Mouse (Mus musculus) layer of hippocampus, adult 2 months (tissue): ENCODE results near the gene Ifngr1. TPM values are rescaled to one million over a fixed set of nuclear protein-coding genes. Genes with fewer than 3 reads are reported as not detected.

Experiments
- DNase-seq, 2 experiments: peaks; one replicate each; pipeline ENCODE4 v3.0.0; 2022; ENCODE audit warnings: low spot score in 2 of 2
- H3K27ac ChIP-seq: fragments of 200-600 bp; 2 replicates; pipeline ENCODE4 v1.8.1; 2022
- H3K4me3 ChIP-seq: fragments of 200-600 bp; 2 replicates; pipeline ENCODE4 v1.8.1; 2022; ENCODE audit warnings: mild to moderate bottlenecking
- CTCF ChIP-seq: fragments of 200-600 bp; conservative IDR thresholded peaks from 2 replicates; pipeline ENCODE4 v1.8.1; 2022; ENCODE audit warnings: antibody characterized with exemption, mild to moderate bottlenecking, moderate library complexity
- total RNA-seq, 2 experiments: library from RNA; stranded (reverse); gene quantifications; 2 replicates each; pipeline ENCODE4 v1.2.3; 2021

Ifngr1 gene
- total RNA-seq, 2 experiments from 2014 or later: 17.9 to 21.6 TPM

- Histone ChIP-seq H3K27ac (no peak overlapping the region), H3K4me3 (no peak overlapping the region)
- no peak for TF ChIP-seq CTCF
- no peak for DNase-seq
Observed at GRCm38 (mm10) chr10:19577571-19577970, 14.2 kb upstream of the Ifngr1 start.

- TF ChIP-seq CTCF: no peak
- Histone ChIP-seq H3K27ac (no peak overlapping the region), H3K4me3 (no peak overlapping the region)
- DNase-seq: no peak
Observed at GRCm38 (mm10) chr10:19578001-19578400, 13.7 kb upstream of the Ifngr1 start.

- Histone ChIP-seq H3K4me3 (no peak overlapping the region; the same call in 1 of the 2 replicates), H3K27ac (no peak overlapping the region)
- no peak for TF ChIP-seq CTCF
- no peak for DNase-seq
Observed at GRCm38 (mm10) chr10:19578409-19578986, 13.3 kb upstream of the Ifngr1 start.

GRCm38 (mm10) chr10:19580660-19581059 lies 11.1 kb upstream of the Ifngr1 start:
- Histone ChIP-seq H3K4me3 (no peak overlapping the region), H3K27ac (no peak overlapping the region)
- TF ChIP-seq CTCF: no peak
- DNase-seq: no peak

GRCm38 (mm10) chr10:19581844-19582582 lies 9.7 kb upstream of the Ifngr1 start:
- no peak overlapping the region for H3K4me3 ChIP-seq
- H3K27ac ChIP-seq: no peak overlapping the region
- no peak for TF ChIP-seq CTCF
- no peak for DNase-seq

GRCm38 (mm10) chr10:19582806-19583430 lies 8.8 kb upstream of the Ifngr1 start:
- no peak overlapping the region for H3K4me3 ChIP-seq
- H3K27ac ChIP-seq: peak overlapping the region; percentile 33; the same call in 1 of the 2 replicates
- no peak for DNase-seq
- TF ChIP-seq CTCF: no peak

- no peak for DNase-seq
- H3K4me3 ChIP-seq: no peak overlapping the region
- peak overlapping the region; percentile 33; the same call in 1 of the 2 replicates for H3K27ac ChIP-seq
- TF ChIP-seq CTCF: no peak
Observed at GRCm38 (mm10) chr10:19584064-19584463, 7.7 kb upstream of the Ifngr1 start.

- Histone ChIP-seq H3K27ac (0 out of 2 replicates have a peak overlapping the region, but pooled peaks have one; percentile 0), H3K4me3 (no peak overlapping the region)
- DNase-seq: no peak
- no peak for TF ChIP-seq CTCF
Observed at GRCm38 (mm10) chr10:19584846-19585245, 6.9 kb upstream of the Ifngr1 start.

- H3K27ac ChIP-seq: no peak overlapping the region
- no peak for TF ChIP-seq CTCF
- no peak for DNase-seq
- H3K4me3 ChIP-seq: no peak overlapping the region
Observed at GRCm38 (mm10) chr10:19585860-19586259, 5.9 kb upstream of the Ifngr1 start.

- no peak for TF ChIP-seq CTCF
- no peak for DNase-seq
Observed at GRCm38 (mm10) chr10:19587281-19587680, 4.5 kb upstream of the Ifngr1 start.

GRCm38 (mm10) chr10:19589626-19590025 lies 2.1 kb upstream of the Ifngr1 start:
- no peak overlapping the region for H3K27ac ChIP-seq
- TF ChIP-seq CTCF: no peak
- no peak for DNase-seq
- no peak overlapping the region for H3K4me3 ChIP-seq

More at GRCm38 (mm10) chr10:19587281-19587680, 4.5 kb upstream of the Ifngr1 start:
- Histone ChIP-seq H3K27ac (no peak overlapping the region), H3K4me3 (no peak overlapping the region)

GRCm38 (mm10) chr10:19591286-19591640 lies 486 bp upstream of the Ifngr1 start:
- no peak for TF ChIP-seq CTCF

GRCm38 (mm10) chr10:19592556-19592955 lies 807 bp downstream of the Ifngr1 start:
- Histone ChIP-seq H3K4me3 (peak overlapping the region; percentile 91), H3K27ac (peak overlapping the region; percentile 82)
- no peak for TF ChIP-seq CTCF
- no peak for DNase-seq

More at GRCm38 (mm10) chr10:19591286-19591640, 486 bp upstream of the Ifngr1 start:
- Histone ChIP-seq H3K4me3 (peak overlapping the region; percentile 91), H3K27ac (peak overlapping the region; percentile 28; the same call in 1 of the 2 replicates)
- no peak for DNase-seq

- no peak for DNase-seq
- no peak for TF ChIP-seq CTCF
- Histone ChIP-seq H3K4me3 (no peak overlapping the region; the same call in 1 of the 2 replicates), H3K27ac (no peak overlapping the region)
Observed at GRCm38 (mm10) chr10:19593296-19593695, 1.5 kb downstream of the Ifngr1 start.
